Mouse (Mus musculus) heart, adult 11 months (tissue): ENCODE results near the gene Trp53bp2.

Experiments used
- DNase-seq: peaks from one replicate; pipeline ENCODE4 v3.0.0; 2022

Gene Trp53bp2

GRCm38 (mm10) chr1:182408684-182409327, at the start of gene Trp53bp2:
Gene Trp53bp2, plus strand, starts transcription at chr1:182409172.
- DNase-seq, result peak; percentile 100

- DNase-seq, result peak; percentile 72
Observed at GRCm38 (mm10) chr1:182362703-182363102, 46.3 kb upstream of the Trp53bp2 start.

GRCm38 (mm10) chr1:182363683-182364404, 45.1 kb upstream of the Trp53bp2 start:
- peak; percentile 27 for DNase-seq

GRCm38 (mm10) chr1:182368309-182368708, 40.7 kb upstream of the Trp53bp2 start:
- no peak for DNase-seq

GRCm38 (mm10) chr1:182368782-182369181, 40.2 kb upstream of the Trp53bp2 start:
- DNase-seq, result no peak

- no peak for DNase-seq
Observed at GRCm38 (mm10) chr1:182369435-182369834, 39.5 kb upstream of the Trp53bp2 start.

- peak; percentile 67 for DNase-seq
Observed at GRCm38 (mm10) chr1:182371891-182372290, 37.1 kb upstream of the Trp53bp2 start.

GRCm38 (mm10) chr1:182376221-182376620, 32.8 kb upstream of the Trp53bp2 start:
- DNase-seq, result peak; percentile 80

GRCm38 (mm10) chr1:182376826-182377225, 32.1 kb upstream of the Trp53bp2 start:
- no peak for DNase-seq

- peak; percentile 81 for DNase-seq
Observed at GRCm38 (mm10) chr1:182377519-182377918, 31.5 kb upstream of the Trp53bp2 start.

GRCm38 (mm10) chr1:182378205-182378835, 30.7 kb upstream of the Trp53bp2 start:
- peak; percentile 79 for DNase-seq

GRCm38 (mm10) chr1:182378876-182379275, 30.1 kb upstream of the Trp53bp2 start:
- peak; percentile 31 for DNase-seq

GRCm38 (mm10) chr1:182380683-182381082, 28.3 kb upstream of the Trp53bp2 start:
- no peak for DNase-seq

- no peak for DNase-seq
Observed at GRCm38 (mm10) chr1:182381327-182381726, 27.6 kb upstream of the Trp53bp2 start.

- no peak for DNase-seq
Observed at GRCm38 (mm10) chr1:182383096-182383495, 25.9 kb upstream of the Trp53bp2 start.

GRCm38 (mm10) chr1:182386449-182386848, 22.5 kb upstream of the Trp53bp2 start:
- no peak for DNase-seq

- DNase-seq, result peak; percentile 92
Observed at GRCm38 (mm10) chr1:182388729-182389128, 20.2 kb upstream of the Trp53bp2 start.

GRCm38 (mm10) chr1:182398171-182398570, 10.8 kb upstream of the Trp53bp2 start:
- DNase-seq, result no peak

GRCm38 (mm10) chr1:182398780-182399179, 10.2 kb upstream of the Trp53bp2 start:
- DNase-seq, result no peak

- DNase-seq, result no peak
Observed at GRCm38 (mm10) chr1:182399205-182399604, 9.8 kb upstream of the Trp53bp2 start.

- DNase-seq, result no peak
Observed at GRCm38 (mm10) chr1:182399908-182400307, 9.1 kb upstream of the Trp53bp2 start.

GRCm38 (mm10) chr1:182403076-182403475, 5.9 kb upstream of the Trp53bp2 start:
- DNase-seq, result peak; percentile 74

- no peak for DNase-seq
Observed at GRCm38 (mm10) chr1:182406621-182407020, 2.4 kb upstream of the Trp53bp2 start.

GRCm38 (mm10) chr1:182408243-182408642, 729 bp upstream of the Trp53bp2 start:
- no peak for DNase-seq
